ENCODE assay signal across 16 mouse cellular contexts in genomic region chr6:112327793-112328192, GRCm38 (mm10). TPM values are rescaled to one million over a fixed set of nuclear protein-coding genes. Genes with fewer than 3 reads are reported as not detected.
DNase-seq lines count a peak whose midpoint lies in the region; ATAC-seq and TF ChIP-seq lines count a peak whose summit lies in the region.
"Had no signal": no experiment of that assay in that cellular context is flagged by ENCODE, and none has a peak within 500 bp of the region (broad histone marks: within the 10 kb centered on the region; RNA-seq: fewer than 3 reads in every experiment).

No protein-coding gene starts in this region.

- H3K9ac ChIP-seq in intestine, postnatal 0 days (ENCODE audit: low read depth, low read length) = no peak overlapping the region
- H3K9ac ChIP-seq in intestine, embryonic 15.5 days = no peak overlapping the region
- H3K9ac ChIP-seq: embryonic facial prominence, embryonic 13.5 days; forebrain, embryonic 13.5 days; stomach, embryonic 15.5 days had no signal

- H3K36me3 ChIP-seq in intestine, postnatal 0 days (ENCODE audit: control insufficient read depth, insufficient read depth) = no peaks in the 10 kb centered on the region
- no peaks in the 10 kb centered on the region for H3K36me3 ChIP-seq in intestine, embryonic 15.5 days
- H3K36me3 ChIP-seq: stomach, embryonic 15.5 days had no signal

- intact Hi-C loops in heart, postnatal 10 days (cut with DNase I) = no loop called here

- peak; percentile 23 to 50 for DNase-seq in lung, adult 18-20 months
- no peak for DNase-seq in lung, adult 2 months
- peak; percentile 28 to 37 for DNase-seq in heart, postnatal 10 days
- DNase-seq in kidney, postnatal 36 days = peak; percentile 62 to 67
- no peak for DNase-seq in left cerebral cortex, adult 11 months (ENCODE audit: low spot score)
- DNase-seq: cerebellum, postnatal 25 days; right cerebral cortex, postnatal 4 days; thymus, postnatal 4 days had no signal

- no peak for TF ChIP-seq CTCF in lung, adult 2 months (IDR thresholded peaks at IDR 0.05; ENCODE audit: insufficient read depth, low read length)
- no peak for TF ChIP-seq CTCF in intestine, postnatal 0 days (IDR thresholded peaks at IDR 0.05; ENCODE audit: low read depth)

- TF ChIP-seq POLR2A in lung, adult 2 months (IDR thresholded peaks at IDR 0.05; ENCODE audit: borderline replicate concordance, extremely low read depth, low read depth, low read length) = no peak

- no peak for ATAC-seq in intestine, postnatal 0 days
- no peak for ATAC-seq in intestine, embryonic 15.5 days
- ATAC-seq: forebrain, embryonic 13.5 days; Patski had no signal

- H3K4me2 ChIP-seq in intestine, postnatal 0 days (replicated peaks; ENCODE audit: low read depth) = no peak overlapping the region
- H3K4me2 ChIP-seq in intestine, embryonic 15.5 days (replicated peaks) = no peak overlapping the region
- H3K4me2 ChIP-seq: embryonic facial prominence, embryonic 13.5 days; forebrain, embryonic 13.5 days; liver, embryonic 11.5 days; stomach, embryonic 15.5 days had no signal

- H3K27me3 ChIP-seq in intestine, postnatal 0 days (replicated peaks; ENCODE audit: control insufficient read depth, insufficient read depth, low read length) = no peaks in the 10 kb centered on the region
- no peaks in the 10 kb centered on the region for H3K27me3 ChIP-seq in intestine, embryonic 15.5 days (replicated peaks)
- H3K27me3 ChIP-seq: embryonic facial prominence, embryonic 13.5 days; forebrain, embryonic 13.5 days; megakaryocyte, embryonic 14.5 days; Patski; stomach, embryonic 15.5 days had no signal

- WGBS in lung, adult 2 months = 38% methylated on average over 5 of the region's 5 CpGs
- WGBS in intestine, postnatal 0 days = 81% methylated on average over 5 of the region's 5 CpGs
- WGBS in intestine, embryonic 15.5 days = 73% methylated on average over 5 of the region's 5 CpGs

- H3K4me3 ChIP-seq in lung, adult 2 months (replicated peaks; ENCODE audit: extremely low read depth, low read depth, low read length) = no peak overlapping the region
- no peak overlapping the region for H3K4me3 ChIP-seq in intestine, postnatal 0 days (ENCODE audit: low read depth, low read length)
- H3K4me3 ChIP-seq in intestine, embryonic 15.5 days (replicated peaks) = no peak overlapping the region
- H3K4me3 ChIP-seq: embryonic facial prominence, embryonic 13.5 days; forebrain, embryonic 13.5 days; megakaryocyte, embryonic 14.5 days; stomach, embryonic 15.5 days had no signal

- H3K27ac ChIP-seq in intestine, postnatal 0 days (ENCODE audit: low read depth, low read length) = no peak overlapping the region
- no peak overlapping the region for H3K27ac ChIP-seq in intestine, embryonic 15.5 days
- H3K27ac ChIP-seq: embryonic facial prominence, embryonic 13.5 days; forebrain, embryonic 13.5 days; stomach, embryonic 15.5 days had no signal

- H3K9me3 ChIP-seq in intestine, postnatal 0 days (ENCODE audit: control insufficient read depth) = no peaks in the 10 kb centered on the region
- no peaks in the 10 kb centered on the region for H3K9me3 ChIP-seq in intestine, embryonic 15.5 days
- H3K9me3 ChIP-seq: embryonic facial prominence, embryonic 13.5 days; forebrain, embryonic 13.5 days; megakaryocyte, embryonic 14.5 days; stomach, embryonic 15.5 days had no signal

- H3K4me1 ChIP-seq in lung, adult 2 months (ENCODE audit: control insufficient read depth, insufficient read depth, low read length) = no peaks in the 10 kb centered on the region
- no peaks in the 10 kb centered on the region for H3K4me1 ChIP-seq in intestine, postnatal 0 days (replicated peaks; ENCODE audit: control insufficient read depth, insufficient read depth, low read length)
- H3K4me1 ChIP-seq in intestine, embryonic 15.5 days (replicated peaks) = no peaks in the 10 kb centered on the region
- H3K4me1 ChIP-seq: embryonic facial prominence, embryonic 13.5 days; megakaryocyte, embryonic 14.5 days; stomach, embryonic 15.5 days had no signal

RNA-seq across cellular contexts. Expression of gene Lmcd1, which starts 54.2 kb away (rescaled TPM):
- 11.9 and 13.6 TPM in 2 replicates for polyA plus RNA-seq in lung, adult 2 months (2012; rRNA removed)
- total RNA-seq in heart, postnatal 10 days (2021) = 10 to 100 TPM; 34.2 to 45.3 TPM
- polyA plus RNA-seq in intestine, postnatal 0 days (2015; fragmentation: Nextera tagmentation; extraction: Ambion mirVana) = 8.0 and 8.7 TPM in 2 replicates
- 12.2 and 13.4 TPM in 2 replicates for polyA plus RNA-seq in intestine, embryonic 15.5 days (2015; fragmentation: Nextera tagmentation; extraction: Ambion mirVana)

Comparison
In these comparisons a context has a peak if more than half of its experiments do, and no peak if none do; other contexts are left out.
1. DNase-seq: peak in lung, adult 18-20 months (2 of 2), heart, postnatal 10 days (2 of 2) and kidney, postnatal 36 days (2 of 2); none in lung, adult 2 months (single experiment) and left cerebral cortex, adult 11 months (single experiment).